Mouse (Mus musculus) bone marrow macrophage, adult 2 months (primary cell): ENCODE results near the gene Cfap126.

Experiments used
- CTCF ChIP-seq: IDR thresholded peaks from 2 replicates; pipeline ENCODE4 v1.5.1; 2012; ENCODE audit warnings: low read depth, mild to moderate bottlenecking, low read length, moderate library complexity
- POLR2A ChIP-seq: IDR thresholded peaks from 2 replicates; pipeline ENCODE4 v1.6.1; 2012; ENCODE audit warnings: mild to moderate bottlenecking, low read depth, low read length, borderline replicate concordance

DNA sequence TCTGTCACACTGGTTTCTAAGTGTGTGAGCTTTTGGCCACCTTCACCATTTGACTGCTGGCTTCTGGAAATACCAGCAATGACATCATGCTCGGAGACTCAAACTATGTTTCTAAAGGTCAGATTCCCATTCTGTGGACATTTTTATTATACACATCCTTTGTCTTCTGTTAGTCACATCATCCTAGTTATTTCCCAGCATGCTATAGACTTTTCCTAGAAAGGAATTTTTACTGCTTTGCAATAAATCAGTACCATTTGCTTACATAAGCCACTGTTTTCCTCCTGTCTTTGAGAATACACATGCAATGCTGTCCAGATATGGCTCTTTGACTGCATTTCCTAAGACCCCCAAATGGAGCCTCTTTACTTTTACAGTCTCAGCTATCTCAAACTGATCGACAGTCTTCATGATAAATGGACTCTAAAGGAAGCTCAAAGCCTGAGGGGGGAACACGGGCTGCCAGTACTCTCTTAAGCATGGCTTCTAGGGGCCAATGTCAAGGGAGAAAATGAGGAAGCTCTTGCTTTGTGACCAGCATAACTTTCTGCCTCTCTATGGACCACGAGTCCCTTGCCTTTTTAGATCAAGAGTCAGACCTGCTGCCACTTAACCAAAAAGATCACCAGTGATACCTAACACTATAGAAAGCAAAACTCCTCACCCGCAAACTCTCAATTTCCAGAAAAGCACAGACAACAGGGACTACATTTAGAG is 52.1 kb downstream of the Cfap126 start:
- TF ChIP-seq CTCF (no peak), POLR2A (no peak)
